Mouse (Mus musculus): ENCODE data around the gene Plod3. TPM values are rescaled to one million over a fixed set of nuclear protein-coding genes. Genes with fewer than 3 reads are reported as not detected.

Plod3 gene
- polyA plus RNA-seq, 1 experiment from 2014 or later, result 44.1 TPM

DNA sequence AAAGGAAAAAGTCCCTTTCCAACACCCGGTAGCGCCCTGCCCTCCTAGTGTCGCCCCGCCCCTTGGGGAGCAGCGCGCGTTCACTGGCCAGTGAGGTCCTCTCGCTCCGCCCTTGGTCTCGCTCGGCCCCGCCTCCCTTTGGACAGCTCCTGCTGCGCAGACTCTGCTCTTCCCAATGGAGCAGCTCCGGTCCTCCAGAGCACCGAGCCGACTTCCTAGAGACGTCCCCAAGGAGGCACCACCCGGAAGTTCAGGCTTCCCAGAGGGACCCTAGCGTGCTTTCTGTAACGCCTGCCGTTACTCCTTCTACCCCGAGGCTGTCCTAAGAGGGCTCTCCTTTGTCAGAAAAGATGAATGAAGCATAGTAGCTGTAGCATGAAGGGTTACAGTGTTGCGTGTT is 33.8 kb upstream of the Plod3 start, which contains the start of gene Fis1:
Gene Fis1, plus strand, starts transcription at position 261 of the 400 bp plus-strand sequence.
- WGBS, result under 1% methylated on average over 23 of the region's 23 CpGs
- H3K4me2 ChIP-seq, result peak within 1 kb of the TSS; percentile 61
- H3K27ac ChIP-seq, result peak within 1 kb of the TSS; percentile 79
- peaks cover 33% of the 10 kb centered on the region for H3K4me1 ChIP-seq
- peak within 1 kb of the TSS; percentile 69 for H3K9ac ChIP-seq
- no peaks in the 10 kb centered on the region for H3K27me3 ChIP-seq (replicated peaks)
- H3K9me3 ChIP-seq, result no peaks in the 10 kb centered on the region
- ATAC-seq (replicated peaks), result peak; percentile 98
- peak within 1 kb of the TSS; percentile 68 for H3K4me3 ChIP-seq
- no peaks in the 10 kb centered on the region for H3K36me3 ChIP-seq (replicated peaks)

DNA sequence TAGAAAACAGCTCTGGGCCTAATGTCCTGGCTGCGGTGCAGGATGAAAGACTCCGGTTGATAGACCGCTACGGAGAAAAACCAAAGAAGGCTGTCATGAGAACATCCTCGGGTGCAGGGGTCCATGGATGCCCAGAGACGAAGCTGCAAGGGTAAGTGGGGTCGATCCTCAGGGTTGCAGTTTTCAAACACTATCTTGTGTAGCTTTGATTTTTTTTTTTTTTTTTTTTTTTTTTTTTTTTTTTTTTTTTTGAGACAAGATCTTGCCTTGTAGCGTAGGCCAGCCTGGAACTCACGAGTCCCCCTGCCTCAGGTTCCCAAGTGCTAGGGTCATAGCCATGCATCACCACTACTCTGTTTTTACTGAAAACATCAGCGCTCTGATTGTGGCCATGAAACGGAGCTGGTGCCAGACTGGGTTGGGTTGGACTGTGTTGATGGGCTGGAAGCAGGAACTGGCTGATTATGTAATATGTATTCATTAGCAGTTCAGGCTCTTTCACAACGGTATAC is 33.3 kb upstream of the Plod3 start:
- WGBS, result 3% methylated on average over 12 of the region's 12 CpGs
- H3K4me3 ChIP-seq, result peak overlapping the region; percentile 68
- ATAC-seq (replicated peaks), result peak; percentile 19; the same call in 1 of the 2 replicates
- H3K4me1 ChIP-seq, result peaks cover 33% of the 10 kb centered on the region
- H3K4me2 ChIP-seq, result peak overlapping the region; percentile 61
- no peaks in the 10 kb centered on the region for H3K36me3 ChIP-seq (replicated peaks)
- H3K9ac ChIP-seq, result peak overlapping the region; percentile 69
- H3K27ac ChIP-seq, result peak overlapping the region; percentile 79
- H3K27me3 ChIP-seq (replicated peaks), result no peaks in the 10 kb centered on the region
- H3K9me3 ChIP-seq, result no peaks in the 10 kb centered on the region

DNA sequence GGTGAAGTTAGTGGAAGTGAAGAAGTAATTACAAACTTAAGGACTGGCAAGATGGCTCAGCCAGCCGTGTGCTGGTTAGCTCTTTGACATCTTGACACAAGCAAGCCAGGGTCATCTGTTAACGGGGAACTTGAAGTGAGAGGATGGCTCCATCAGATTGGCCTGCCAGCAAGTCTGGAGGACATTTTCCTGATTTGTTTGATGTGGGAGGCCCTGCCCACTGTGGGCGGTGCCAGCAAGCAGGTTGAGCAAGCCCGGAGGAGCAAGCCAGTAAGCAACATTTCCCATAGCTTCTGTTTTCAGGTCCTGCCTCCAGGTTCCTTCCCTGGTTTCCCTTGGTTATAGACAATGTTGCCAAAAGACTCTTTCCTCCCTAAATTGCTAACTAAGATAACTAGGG is 31.2 kb upstream of the Plod3 start:
- Histone ChIP-seq H3K9ac (no peak overlapping the region), H3K4me2 (no peak overlapping the region), H3K36me3 (replicated peaks) (no peaks in the 10 kb centered on the region), H3K4me1 (peaks cover 33% of the 10 kb centered on the region), H3K27me3 (replicated peaks) (no peaks in the 10 kb centered on the region), H3K27ac (no peak overlapping the region), H3K9me3 (no peaks in the 10 kb centered on the region), H3K4me3 (no peak overlapping the region)
- no peak for ATAC-seq (replicated peaks)
- WGBS, result 95% methylated on average over 4 of the region's 4 CpGs

DNA sequence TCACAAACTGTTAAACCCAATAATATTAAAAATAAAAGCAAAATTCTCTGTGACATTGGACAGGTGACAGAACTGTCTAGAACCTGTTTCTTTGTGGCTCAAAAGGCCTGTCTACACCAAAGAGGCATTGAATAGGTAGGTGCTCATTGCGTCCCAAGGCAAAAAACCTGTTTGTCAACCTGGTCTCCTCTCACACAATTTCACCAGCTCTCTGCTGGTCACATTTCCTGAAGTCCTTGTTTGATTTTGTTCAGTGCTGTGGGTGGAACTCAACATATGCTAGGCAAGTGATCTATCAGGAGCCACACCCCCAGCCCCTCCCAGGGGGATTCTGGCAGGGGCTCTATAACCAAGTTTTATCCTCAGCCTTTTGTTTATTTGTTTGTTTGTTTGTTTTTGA is 29.6 kb upstream of the Plod3 start:
- 100% methylated on average over 1 of the region's 1 CpGs for WGBS
- H3K9me3 ChIP-seq, result no peaks in the 10 kb centered on the region

DNA sequence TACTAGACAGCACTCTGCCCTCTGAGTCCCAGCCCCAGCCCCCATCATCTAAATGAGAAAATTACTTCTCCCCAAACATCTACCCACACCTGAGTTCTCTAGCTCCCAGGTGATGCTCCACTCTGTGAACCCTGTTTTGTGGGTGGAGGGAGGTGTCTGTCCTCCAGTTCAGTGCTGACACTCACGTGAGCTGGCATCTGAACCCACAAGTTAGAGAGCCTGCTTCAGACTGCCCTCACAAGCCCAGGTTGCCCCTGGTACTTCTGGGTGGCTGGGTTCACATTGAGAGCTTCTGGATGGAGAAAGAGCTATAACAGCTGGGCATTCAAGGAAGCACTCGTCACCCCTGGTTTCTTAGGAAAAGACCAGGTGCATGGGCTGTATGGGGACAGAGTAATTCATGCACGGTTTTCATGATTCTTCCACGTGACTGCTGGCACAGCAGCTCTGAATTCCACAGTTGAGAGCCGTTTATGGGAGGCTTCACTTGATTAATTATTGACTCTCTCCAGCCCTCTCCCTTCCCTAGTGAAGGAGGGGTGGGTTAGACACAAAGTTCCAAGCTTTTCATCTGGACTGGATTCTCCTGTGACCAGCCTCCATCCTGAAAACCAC is 27.7 kb upstream of the Plod3 start:
- 81% methylated on average over 5 of the region's 5 CpGs for WGBS
- no peak overlapping the region for H3K4me3 ChIP-seq
- no peak for ATAC-seq (replicated peaks)
- H3K27me3 ChIP-seq (replicated peaks), result no peaks in the 10 kb centered on the region
- peaks cover 40% of the 10 kb centered on the region for H3K4me1 ChIP-seq
- no peak overlapping the region for H3K27ac ChIP-seq
- no peak overlapping the region for H3K4me2 ChIP-seq
- H3K36me3 ChIP-seq (replicated peaks), result no peaks in the 10 kb centered on the region; the same call in 1 of the 2 replicates
- no peak overlapping the region for H3K9ac ChIP-seq
- no peaks in the 10 kb centered on the region for H3K9me3 ChIP-seq

More for the DNA sequence above, 29.6 kb upstream of the Plod3 start:
- no peak overlapping the region for H3K4me3 ChIP-seq
- H3K36me3 ChIP-seq (replicated peaks), result no peaks in the 10 kb centered on the region
- no peaks in the 10 kb centered on the region for H3K27me3 ChIP-seq (replicated peaks)
- H3K4me2 ChIP-seq, result no peak overlapping the region
- H3K27ac ChIP-seq, result no peak overlapping the region
- no peak overlapping the region for H3K9ac ChIP-seq
- ATAC-seq (replicated peaks), result no peak
- peaks cover 44% of the 10 kb centered on the region for H3K4me1 ChIP-seq

DNA sequence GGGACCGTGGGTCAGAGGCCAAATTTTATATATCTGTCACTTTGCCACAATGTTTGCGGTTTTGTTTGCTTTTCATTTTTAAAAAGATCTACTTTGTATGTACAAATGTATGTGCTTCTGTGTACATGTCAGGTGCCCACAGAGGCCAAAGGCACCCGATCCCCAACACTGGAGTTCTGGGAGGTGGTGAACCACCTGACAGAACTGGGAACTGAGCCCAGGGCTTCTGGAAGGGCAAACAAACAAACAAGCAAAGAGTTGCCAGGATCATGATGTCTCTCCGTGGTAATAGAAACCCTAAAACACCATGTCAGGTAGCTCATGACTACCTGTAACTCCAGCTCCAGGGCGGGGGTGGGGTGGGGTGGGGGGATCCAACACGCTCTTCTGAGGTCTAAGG is 26.8 kb upstream of the Plod3 start:
- H3K4me3 ChIP-seq, result no peak overlapping the region
- peaks cover 5% of the 10 kb centered on the region; the same call in 1 of the 2 replicates for H3K36me3 ChIP-seq (replicated peaks)
- H3K4me1 ChIP-seq, result peaks cover 31% of the 10 kb centered on the region
- no peak overlapping the region for H3K4me2 ChIP-seq
- H3K9me3 ChIP-seq, result no peaks in the 10 kb centered on the region
- no peaks in the 10 kb centered on the region for H3K27me3 ChIP-seq (replicated peaks)
- H3K9ac ChIP-seq, result no peak overlapping the region
- no peak overlapping the region for H3K27ac ChIP-seq
- ATAC-seq (replicated peaks), result no peak
- 97% methylated on average over 6 of the region's 6 CpGs for WGBS

DNA sequence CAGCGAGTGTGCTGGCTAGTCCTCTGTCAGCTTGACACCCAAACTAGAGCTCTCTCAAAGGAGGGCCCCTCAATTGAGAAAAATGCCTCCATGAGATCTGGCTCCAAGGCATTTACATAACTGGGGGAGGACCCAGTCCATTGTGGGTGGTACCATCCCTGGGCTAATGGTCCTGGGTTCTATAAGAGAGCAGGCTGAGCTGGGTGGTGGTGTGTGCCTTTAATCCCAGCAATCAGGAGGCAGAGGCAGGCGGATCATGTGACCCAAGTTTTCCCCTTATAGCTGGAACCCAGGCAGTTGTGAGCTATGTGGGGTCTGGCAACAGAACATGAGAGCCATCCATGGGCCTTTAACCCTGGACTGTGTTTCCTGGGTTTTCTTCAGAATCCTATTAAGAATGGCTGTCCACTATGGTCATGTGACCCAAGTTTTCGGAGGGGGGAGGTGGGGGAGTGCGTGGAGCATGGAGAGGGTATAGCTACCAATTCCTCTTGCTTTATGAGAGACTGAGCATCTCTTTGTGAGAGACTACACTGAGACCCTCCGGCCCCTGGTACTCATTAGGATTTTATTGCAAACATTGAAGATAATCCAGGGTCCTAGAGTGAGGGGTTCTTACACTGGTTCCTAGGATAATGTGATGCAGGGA is 25.4 kb upstream of the Plod3 start:
- Histone ChIP-seq H3K4me1 (peaks cover 20% of the 10 kb centered on the region), H3K9me3 (no peaks in the 10 kb centered on the region), H3K9ac (peak overlapping the region; percentile 85), H3K4me3 (peak overlapping the region; percentile 70), H3K27me3 (replicated peaks) (no peaks in the 10 kb centered on the region), H3K4me2 (peak overlapping the region; percentile 75), H3K27ac (peak overlapping the region; percentile 93), H3K36me3 (replicated peaks) (peaks cover 14% of the 10 kb centered on the region; the same call in 1 of the 2 replicates)
- WGBS, result 24% methylated on average over 5 of the region's 5 CpGs
- ATAC-seq (replicated peaks), result peak; percentile 29

DNA sequence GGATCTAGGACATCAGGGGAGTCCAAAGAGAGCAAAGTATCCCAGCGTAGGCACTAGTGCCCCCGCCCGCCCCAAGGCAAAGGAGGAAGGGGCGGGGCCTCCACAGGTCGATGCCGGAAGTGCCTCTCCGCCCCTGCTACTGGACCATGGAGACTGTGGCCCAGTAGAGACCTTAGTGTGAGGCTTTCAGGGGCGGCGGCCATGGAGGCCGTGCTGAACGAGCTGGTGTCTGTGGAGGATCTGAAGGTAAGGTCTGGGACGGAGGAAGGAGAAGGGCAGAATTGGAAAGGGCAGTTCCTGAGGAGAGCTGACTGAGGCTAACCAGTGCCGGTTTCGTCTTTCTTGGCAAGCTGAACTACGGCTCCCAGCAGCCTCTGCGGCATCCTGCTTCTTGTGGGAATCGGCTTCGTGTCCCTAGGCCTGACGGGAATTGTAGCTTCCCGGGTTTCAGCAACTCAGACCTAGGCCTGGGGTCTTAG is 24.8 kb upstream of the Plod3 start:
- Histone ChIP-seq H3K9me3 (no peaks in the 10 kb centered on the region), H3K9ac (peak overlapping the region; percentile 85), H3K27ac (peak overlapping the region; percentile 93), H3K27me3 (replicated peaks) (no peaks in the 10 kb centered on the region), H3K4me1 (peaks cover 16% of the 10 kb centered on the region), H3K4me3 (peak overlapping the region; percentile 70), H3K36me3 (replicated peaks) (peaks cover 14% of the 10 kb centered on the region; the same call in 1 of the 2 replicates), H3K4me2 (peak overlapping the region; percentile 75)
- peak; percentile 94 for ATAC-seq (replicated peaks)
- under 1% methylated on average over 19 of the region's 20 CpGs for WGBS

DNA sequence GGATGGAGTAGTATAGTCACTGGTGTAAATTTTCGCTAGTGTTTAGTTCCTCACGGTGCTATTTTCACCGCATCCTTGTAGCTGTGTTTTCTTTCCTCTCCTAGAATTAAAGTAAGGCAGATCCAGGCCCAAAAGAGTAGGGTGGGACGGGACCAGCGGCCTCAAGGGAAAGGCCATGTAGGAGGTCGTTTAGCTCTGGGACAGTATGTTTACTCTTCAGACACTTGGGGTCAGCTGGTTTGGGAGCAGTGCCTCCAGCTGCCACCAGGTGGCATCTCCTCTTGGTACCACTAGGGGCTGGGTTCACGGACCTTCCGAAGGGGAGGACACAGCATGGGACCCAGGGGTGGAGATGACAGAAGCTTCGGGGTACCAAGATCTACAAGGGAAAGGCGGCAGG is 24.3 kb upstream of the Plod3 start:
- Histone ChIP-seq H3K4me2 (peak overlapping the region; percentile 75), H3K4me1 (peaks cover 16% of the 10 kb centered on the region), H3K27ac (peak overlapping the region; percentile 93), H3K4me3 (peak overlapping the region; percentile 70), H3K9ac (peak overlapping the region; percentile 85), H3K27me3 (replicated peaks) (no peaks in the 10 kb centered on the region), H3K9me3 (no peaks in the 10 kb centered on the region), H3K36me3 (replicated peaks) (peaks cover 14% of the 10 kb centered on the region; the same call in 1 of the 2 replicates)
- peak; percentile 72 for ATAC-seq (replicated peaks)
- under 1% methylated on average over 10 of the region's 10 CpGs for WGBS

DNA sequence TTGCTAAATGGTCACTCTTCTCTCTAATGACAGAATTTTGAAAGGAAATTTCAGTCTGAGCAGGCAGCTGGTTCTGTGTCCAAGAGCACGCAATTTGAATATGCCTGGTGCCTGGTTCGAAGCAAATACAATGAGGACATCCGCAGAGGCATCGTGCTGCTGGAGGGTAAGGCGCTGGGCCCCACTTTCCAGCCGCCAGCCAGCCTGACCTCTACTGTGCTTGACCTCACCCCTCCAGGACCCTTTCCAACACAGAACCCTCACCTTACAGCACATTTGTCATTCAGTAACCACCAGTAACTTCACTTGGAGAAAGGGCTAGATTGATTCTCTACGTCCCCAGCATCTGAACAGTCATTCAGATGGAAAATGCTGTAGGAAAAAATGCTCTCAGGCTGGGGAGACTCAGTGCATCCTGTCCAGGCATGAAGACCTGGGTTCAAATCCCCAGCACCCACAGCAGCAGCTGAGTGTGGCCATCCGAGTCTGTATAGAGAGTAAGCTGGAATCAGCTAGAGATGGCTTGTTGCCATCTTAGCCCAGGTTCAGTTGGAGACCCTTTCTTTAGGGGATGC is 23.8 kb upstream of the Plod3 start:
- H3K9me3 ChIP-seq, result no peaks in the 10 kb centered on the region
- no peak for ATAC-seq (replicated peaks)
- 72% methylated on average over 8 of the region's 8 CpGs for WGBS
- peak overlapping the region; percentile 75 for H3K4me2 ChIP-seq
- peak overlapping the region; percentile 85 for H3K9ac ChIP-seq
- H3K4me3 ChIP-seq, result peak overlapping the region; percentile 70
- H3K36me3 ChIP-seq (replicated peaks), result peaks cover 14% of the 10 kb centered on the region; the same call in 1 of the 2 replicates
- H3K27ac ChIP-seq, result peak overlapping the region; percentile 93
- H3K4me1 ChIP-seq, result peaks cover 16% of the 10 kb centered on the region
- no peaks in the 10 kb centered on the region for H3K27me3 ChIP-seq (replicated peaks)

DNA sequence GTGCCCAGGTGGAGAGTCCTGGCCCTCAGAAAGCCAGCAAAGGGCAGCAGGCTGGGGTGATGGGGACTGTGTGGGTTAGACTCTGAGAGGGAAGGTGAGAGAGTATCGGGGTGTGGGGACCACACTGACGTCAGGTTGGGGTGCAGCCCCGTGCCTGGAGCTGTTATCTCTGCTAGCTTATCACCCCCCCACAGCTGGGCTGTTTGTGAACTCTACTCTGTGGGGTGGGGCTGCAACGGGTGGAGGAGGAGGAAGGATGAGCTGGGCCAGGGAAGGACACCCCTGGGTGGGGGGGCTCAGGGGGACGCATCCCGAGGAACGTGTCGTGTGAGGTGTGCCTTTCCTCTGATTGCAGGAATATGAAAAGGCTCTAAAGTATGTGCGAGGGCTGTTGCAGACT is 21.6 kb upstream of the Plod3 start:
- Histone ChIP-seq H3K9ac (no peak overlapping the region), H3K4me3 (no peak overlapping the region), H3K36me3 (replicated peaks) (peaks cover 14% of the 10 kb centered on the region; the same call in 1 of the 2 replicates), H3K27me3 (replicated peaks) (no peaks in the 10 kb centered on the region), H3K4me1 (peaks cover 16% of the 10 kb centered on the region), H3K9me3 (no peaks in the 10 kb centered on the region), H3K4me2 (no peak overlapping the region), H3K27ac (no peak overlapping the region)
- WGBS, result 91% methylated on average over 9 of the region's 9 CpGs
- no peak for ATAC-seq (replicated peaks)

DNA sequence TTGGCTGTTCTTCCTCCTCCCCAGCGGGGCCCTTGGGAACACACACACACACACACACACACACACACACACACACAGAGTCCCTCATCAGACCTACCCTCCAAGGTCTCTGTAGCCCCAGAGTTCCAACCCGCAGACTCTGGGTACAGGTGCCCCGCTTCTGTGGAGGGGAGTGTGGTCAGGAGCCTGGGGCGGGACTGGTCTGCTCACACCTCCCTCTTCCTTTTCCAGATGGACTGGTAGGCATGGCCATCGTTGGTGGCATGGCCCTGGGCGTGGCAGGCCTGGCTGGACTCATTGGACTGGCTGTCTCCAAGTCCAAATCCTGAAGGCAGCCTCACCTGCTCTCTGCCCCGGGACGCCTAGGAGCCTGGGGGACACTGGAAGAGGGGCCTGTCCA is 21.1 kb upstream of the Plod3 start:
- H3K9me3 ChIP-seq, result no peaks in the 10 kb centered on the region
- H3K9ac ChIP-seq, result no peak overlapping the region
- no peak overlapping the region for H3K4me2 ChIP-seq
- no peak for ATAC-seq (replicated peaks)
- H3K27ac ChIP-seq, result no peak overlapping the region
- no peaks in the 10 kb centered on the region for H3K27me3 ChIP-seq (replicated peaks)
- peaks cover 16% of the 10 kb centered on the region for H3K4me1 ChIP-seq
- H3K36me3 ChIP-seq (replicated peaks), result peaks cover 14% of the 10 kb centered on the region; the same call in 1 of the 2 replicates
- 91% methylated on average over 8 of the region's 8 CpGs for WGBS
- no peak overlapping the region for H3K4me3 ChIP-seq

Measured in midbrain, embryonic 15.5 days (tissue).